Mouse (Mus musculus) embryo, embryonic 9.5 days (tissue): ENCODE measurements around the gene 5730507C01Rik.
"Not testable (repeated sequence)": the region's sequence is repeated elsewhere in the genome, so short reads cannot be mapped to it uniquely, and the experiment has no call there.

ENCODE experiments used
- DNase-seq: peaks from one replicate; pipeline ENCODE4 v3.0.0-alpha.2; 2017; ENCODE audit errors: extremely low spot score

5730507C01Rik gene

GRCm38 (mm10) chr12:18514171-18514570 is at the start of gene 5730507C01Rik:
Gene 5730507C01Rik (plus strand): TSS chr12:18514510.
- peak; percentile 70 for DNase-seq

GRCm38 (mm10) chr12:18514616-18515015 is 306 bp downstream of the 5730507C01Rik start:
- DNase-seq, result not testable (repeated sequence)

- peak; percentile 9 for DNase-seq
Measured at GRCm38 (mm10) chr12:18515077-18515476, 767 bp downstream of the 5730507C01Rik start.
